Mouse (Mus musculus): ENCODE measurements around the gene Slc25a1. TPM values are rescaled to one million over a fixed set of nuclear protein-coding genes. Genes with fewer than 3 reads are reported as not detected.

Gene Slc25a1
- polyA plus RNA-seq, 1 experiment from 2014 or later = 77.7 TPM

DNA sequence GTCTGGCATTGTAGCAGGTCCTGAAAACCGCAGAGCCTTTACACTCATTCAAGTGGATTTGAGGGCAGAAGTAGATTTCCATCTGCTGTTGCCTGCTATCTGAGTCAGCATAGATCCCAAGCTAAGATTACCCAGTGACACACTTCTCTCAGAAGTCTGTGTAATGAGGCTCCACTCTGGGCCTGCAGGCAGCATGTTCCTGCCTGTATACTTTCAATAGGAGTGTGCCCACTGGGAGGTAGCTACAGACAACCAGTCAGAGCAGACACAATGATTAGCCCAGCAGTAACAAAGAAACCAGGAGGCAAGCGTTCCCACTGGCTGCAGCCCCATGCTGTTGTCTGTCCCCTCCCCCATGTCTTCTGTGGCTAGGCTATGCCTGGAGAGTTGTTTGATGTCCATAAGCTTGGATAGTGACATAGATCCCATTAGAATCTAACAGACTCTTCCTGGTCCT is 21.4 kb upstream of the Slc25a1 start:
- Histone ChIP-seq H3K4me3 (ENCODE audit: low read depth, low read length) (no peak overlapping the region), H3K36me3 (replicated peaks; ENCODE audit: insufficient read depth, low read length) (no peaks in the 10 kb centered on the region), H3K9me3 (ENCODE audit: low read length) (no peaks in the 10 kb centered on the region), H3K4me2 (ENCODE audit: low read depth, low read length) (no peak overlapping the region), H3K27me3 (ENCODE audit: insufficient read depth, low read length) (no peaks in the 10 kb centered on the region), H3K9ac (replicated peaks) (no peak overlapping the region), H3K4me1 (ENCODE audit: insufficient read depth) (no peaks in the 10 kb centered on the region), H3K27ac (ENCODE audit: low read depth) (no peak overlapping the region)
- DNase-seq (no peak), ATAC-seq (no peak)
- TF ChIP-seq CTCF (IDR thresholded peaks at IDR 0.05; ENCODE audit: low read depth) (no peak), EP300 (IDR thresholded peaks at IDR 0.05; ENCODE audit: low read depth) (no peak)
- WGBS (ENCODE audit: insufficient replicate concordance) = 63% methylated on average over 2 of the region's 2 CpGs

DNA sequence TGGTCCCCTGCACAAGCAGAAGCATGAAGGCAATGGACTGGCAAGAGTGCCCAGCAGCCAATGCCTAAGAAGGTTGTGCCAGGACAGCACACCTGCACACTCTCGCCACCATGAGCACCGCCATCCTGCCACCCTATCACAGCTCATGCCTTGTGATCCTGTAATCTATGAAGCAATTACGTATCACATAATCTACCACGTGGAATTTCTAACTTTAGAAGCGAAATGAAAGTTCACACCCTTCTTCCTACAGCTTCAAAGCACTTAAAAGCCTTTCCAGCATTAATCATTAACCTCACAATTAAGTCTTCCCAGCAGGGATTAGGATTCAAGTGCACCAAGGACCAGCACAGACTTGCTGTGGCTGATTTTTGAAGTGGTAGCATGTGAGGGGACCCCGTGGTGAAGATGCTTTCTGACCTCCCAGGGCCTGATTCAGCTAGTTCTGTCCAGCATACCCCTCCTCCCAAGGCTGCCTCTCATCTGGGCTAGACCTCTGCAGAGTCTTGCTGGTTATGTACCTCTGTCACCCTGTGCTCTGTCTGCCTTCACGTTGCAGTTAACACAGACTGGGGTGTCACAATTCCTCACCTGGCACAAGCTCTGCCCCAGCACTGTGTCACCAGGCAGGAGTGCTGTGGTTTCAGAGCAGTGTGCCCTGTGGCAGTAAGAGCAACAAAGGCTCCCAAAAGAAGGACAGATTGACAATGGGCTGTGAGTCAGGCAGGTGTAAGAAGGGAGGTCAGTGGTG is 17.2 kb upstream of the Slc25a1 start:
- Histone ChIP-seq H3K9me3 (ENCODE audit: low read length) (no peaks in the 10 kb centered on the region), H3K27ac (ENCODE audit: low read depth) (no peak overlapping the region), H3K9ac (replicated peaks) (no peak overlapping the region), H3K27me3 (ENCODE audit: insufficient read depth, low read length) (no peaks in the 10 kb centered on the region), H3K4me2 (ENCODE audit: low read depth, low read length) (no peak overlapping the region), H3K4me3 (ENCODE audit: low read depth, low read length) (no peak overlapping the region), H3K4me1 (ENCODE audit: insufficient read depth) (no peaks in the 10 kb centered on the region), H3K36me3 (replicated peaks; ENCODE audit: insufficient read depth, low read length) (no peaks in the 10 kb centered on the region)
- WGBS (ENCODE audit: insufficient replicate concordance) = 49% methylated on average over 7 of the region's 7 CpGs
- DNase-seq = no peak
- no peak for ATAC-seq
- TF ChIP-seq EP300 (IDR thresholded peaks at IDR 0.05; ENCODE audit: low read depth) (no peak), CTCF (IDR thresholded peaks at IDR 0.05; ENCODE audit: low read depth) (no peak)

DNA sequence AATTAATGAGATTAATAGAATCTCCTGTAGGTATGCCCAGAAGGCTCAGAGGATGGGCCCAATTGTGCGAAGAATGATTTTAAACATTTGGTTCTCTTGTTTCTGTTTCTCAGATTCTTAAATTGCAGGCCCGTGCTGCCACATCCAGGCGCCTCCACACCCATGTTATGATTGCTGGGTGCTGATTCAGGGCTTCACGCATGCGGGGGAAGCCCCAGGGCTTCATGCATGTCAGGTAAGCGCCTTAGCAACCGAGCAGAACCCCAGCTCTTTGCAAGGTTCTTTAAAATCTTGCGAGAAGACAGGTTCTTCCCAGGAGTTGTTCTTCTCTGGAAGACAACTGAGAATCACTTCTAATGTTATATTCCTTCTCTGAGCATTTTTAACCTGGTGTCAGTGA is 15.4 kb upstream of the Slc25a1 start:
- 70% methylated on average over 8 of the region's 8 CpGs for WGBS (ENCODE audit: insufficient replicate concordance)
- Histone ChIP-seq H3K36me3 (replicated peaks; ENCODE audit: insufficient read depth, low read length) (no peaks in the 10 kb centered on the region), H3K27ac (ENCODE audit: low read depth) (no peak overlapping the region), H3K4me2 (ENCODE audit: low read depth, low read length) (no peak overlapping the region), H3K4me3 (ENCODE audit: low read depth, low read length) (no peak overlapping the region), H3K9ac (replicated peaks) (no peak overlapping the region), H3K27me3 (ENCODE audit: insufficient read depth, low read length) (no peaks in the 10 kb centered on the region), H3K4me1 (ENCODE audit: insufficient read depth) (peaks cover 4% of the 10 kb centered on the region), H3K9me3 (ENCODE audit: low read length) (no peaks in the 10 kb centered on the region)
- DNase-seq (no peak), ATAC-seq (no peak)
- no peak for TF ChIP-seq EP300 (IDR thresholded peaks at IDR 0.05; ENCODE audit: low read depth)
- no peak for TF ChIP-seq CTCF (IDR thresholded peaks at IDR 0.05; ENCODE audit: low read depth)

DNA sequence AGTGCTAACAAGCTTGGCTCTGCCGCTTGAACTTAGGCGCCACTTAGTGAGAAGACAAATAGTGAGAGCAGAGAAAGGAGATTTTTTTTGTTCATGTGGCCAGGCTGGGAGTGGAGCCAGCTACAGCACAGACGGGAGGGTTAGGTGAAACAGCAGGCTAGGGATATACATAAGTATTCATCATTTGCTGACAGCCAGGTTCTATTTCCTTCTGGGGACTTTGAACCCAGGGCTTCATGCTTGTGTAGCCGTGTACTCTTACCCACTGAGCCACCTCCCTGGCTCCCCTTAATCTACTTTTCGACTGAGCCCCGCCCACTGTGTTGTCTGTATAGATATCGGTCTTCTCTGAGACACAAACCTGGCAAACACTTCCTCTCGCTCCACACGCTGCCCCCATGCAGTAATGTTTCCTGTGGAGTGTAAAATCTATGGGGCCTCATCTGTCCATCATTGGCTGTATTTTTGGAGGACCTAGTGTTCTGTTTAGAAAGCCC is 11.3 kb upstream of the Slc25a1 start:
- TF ChIP-seq CTCF (IDR thresholded peaks at IDR 0.05; ENCODE audit: low read depth) (no peak), EP300 (IDR thresholded peaks at IDR 0.05; ENCODE audit: low read depth) (no peak)

DNA sequence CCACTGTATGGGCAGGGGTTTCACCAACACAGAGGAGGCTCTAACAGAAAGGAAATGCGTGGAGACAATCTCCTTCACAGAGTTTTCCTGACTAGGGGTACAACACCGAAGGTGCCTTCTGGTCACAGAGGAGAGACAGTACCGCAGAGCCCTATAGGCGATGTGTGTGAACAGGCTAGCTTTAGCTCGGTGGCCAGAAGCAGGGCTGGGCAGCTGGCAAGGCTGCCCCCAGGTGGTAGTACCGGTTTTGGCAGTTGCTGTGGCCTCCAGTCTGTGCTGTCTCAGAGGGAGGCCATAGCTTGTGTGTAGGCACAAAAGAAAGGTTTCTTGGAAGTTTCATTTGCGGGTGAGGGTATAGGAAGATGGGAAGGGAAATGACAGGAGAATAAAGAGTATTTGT is 10.8 kb upstream of the Slc25a1 start:
- WGBS (ENCODE audit: insufficient replicate concordance) = 7% methylated on average over 7 of the region's 7 CpGs
- DNase-seq (peak; percentile 86), ATAC-seq (peak; percentile 98)
- Histone ChIP-seq H3K9me3 (ENCODE audit: low read length) (no peaks in the 10 kb centered on the region), H3K4me3 (ENCODE audit: low read depth, low read length) (no peak overlapping the region), H3K27ac (ENCODE audit: low read depth) (peak overlapping the region; percentile 19; the same call in 1 of the 2 replicates), H3K9ac (replicated peaks) (0 out of 2 replicates have a peak overlapping the region, but pooled peaks have one; percentile 8), H3K27me3 (ENCODE audit: insufficient read depth, low read length) (no peaks in the 10 kb centered on the region), H3K4me2 (ENCODE audit: low read depth, low read length) (peak overlapping the region; percentile 37), H3K36me3 (replicated peaks; ENCODE audit: insufficient read depth, low read length) (no peaks in the 10 kb centered on the region), H3K4me1 (ENCODE audit: insufficient read depth) (peaks cover 8% of the 10 kb centered on the region)
- TF ChIP-seq CTCF (IDR thresholded peaks at IDR 0.05; ENCODE audit: low read depth) (peak; percentile 95), EP300 (IDR thresholded peaks at IDR 0.05; ENCODE audit: low read depth) (no peak)

More for the DNA sequence above, 11.3 kb upstream of the Slc25a1 start:
- Histone ChIP-seq H3K9ac (replicated peaks) (0 out of 2 replicates have a peak overlapping the region, but pooled peaks have one; percentile 8), H3K27ac (ENCODE audit: low read depth) (peak overlapping the region; percentile 19; the same call in 1 of the 2 replicates), H3K27me3 (ENCODE audit: insufficient read depth, low read length) (no peaks in the 10 kb centered on the region), H3K4me3 (ENCODE audit: low read depth, low read length) (no peak overlapping the region), H3K4me2 (ENCODE audit: low read depth, low read length) (peak overlapping the region; percentile 37), H3K36me3 (replicated peaks; ENCODE audit: insufficient read depth, low read length) (no peaks in the 10 kb centered on the region), H3K4me1 (ENCODE audit: insufficient read depth) (peaks cover 7% of the 10 kb centered on the region), H3K9me3 (ENCODE audit: low read length) (no peaks in the 10 kb centered on the region)
- ATAC-seq (peak; percentile 83), DNase-seq (peak; percentile 46)
- 20% methylated on average over 9 of the region's 9 CpGs for WGBS (ENCODE audit: insufficient replicate concordance)

DNA sequence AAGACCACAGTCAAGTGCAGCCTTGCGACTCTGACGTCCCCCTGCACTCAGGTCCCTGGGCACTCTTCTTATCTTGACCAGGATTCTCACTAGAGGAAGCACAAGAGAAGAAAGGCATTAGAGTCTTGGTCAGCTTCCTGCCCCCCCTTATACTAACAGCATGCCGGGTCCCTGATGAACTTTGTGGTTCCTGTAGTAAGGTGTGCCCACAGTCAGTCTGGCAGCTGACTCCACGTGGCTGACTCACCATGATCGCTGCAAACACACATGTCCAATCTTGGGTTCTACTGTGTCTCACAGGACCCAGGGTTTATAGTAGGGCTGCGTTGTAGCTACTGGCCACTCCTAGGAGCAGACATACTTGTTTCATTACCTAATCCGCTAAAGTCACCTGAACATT is 10.2 kb upstream of the Slc25a1 start:
- Histone ChIP-seq H3K36me3 (replicated peaks; ENCODE audit: insufficient read depth, low read length) (no peaks in the 10 kb centered on the region), H3K4me3 (ENCODE audit: low read depth, low read length) (no peak overlapping the region), H3K9ac (replicated peaks) (no peak overlapping the region), H3K4me2 (ENCODE audit: low read depth, low read length) (no peak overlapping the region), H3K27me3 (ENCODE audit: insufficient read depth, low read length) (no peaks in the 10 kb centered on the region), H3K27ac (ENCODE audit: low read depth) (no peak overlapping the region), H3K4me1 (ENCODE audit: insufficient read depth) (peaks cover 8% of the 10 kb centered on the region), H3K9me3 (ENCODE audit: low read length) (no peaks in the 10 kb centered on the region)
- ATAC-seq (no peak), DNase-seq (no peak)
- 41% methylated on average over 7 of the region's 7 CpGs for WGBS (ENCODE audit: insufficient replicate concordance)
- TF ChIP-seq CTCF (IDR thresholded peaks at IDR 0.05; ENCODE audit: low read depth) = no peak
- TF ChIP-seq EP300 (IDR thresholded peaks at IDR 0.05; ENCODE audit: low read depth) = no peak
